Mouse (Mus musculus): ENCODE measurements around the gene Meis2.

Gene Meis2

DNA sequence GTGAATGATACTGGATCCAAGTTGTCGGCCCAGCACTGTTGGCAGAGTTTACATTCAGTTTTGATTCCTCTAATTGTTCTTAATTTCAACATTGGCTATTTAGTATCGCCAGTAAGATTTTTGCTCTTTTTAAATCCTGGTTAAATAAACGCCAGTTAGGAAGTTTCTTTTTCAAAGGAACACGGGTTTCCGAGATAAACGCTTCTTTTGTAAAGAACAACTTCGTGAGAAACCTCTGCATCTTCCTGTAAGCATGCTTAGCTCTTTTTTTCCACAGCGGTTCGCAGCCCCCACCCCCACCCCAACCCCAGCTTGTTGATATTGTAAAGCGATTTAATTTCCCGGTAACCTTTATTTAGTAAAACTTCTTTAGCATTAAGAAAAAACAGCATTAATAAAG, 2.8 kb upstream of the Meis2 start:
- DNase-seq (ENCODE audit: inconsistent ontology term), result no peak

DNA sequence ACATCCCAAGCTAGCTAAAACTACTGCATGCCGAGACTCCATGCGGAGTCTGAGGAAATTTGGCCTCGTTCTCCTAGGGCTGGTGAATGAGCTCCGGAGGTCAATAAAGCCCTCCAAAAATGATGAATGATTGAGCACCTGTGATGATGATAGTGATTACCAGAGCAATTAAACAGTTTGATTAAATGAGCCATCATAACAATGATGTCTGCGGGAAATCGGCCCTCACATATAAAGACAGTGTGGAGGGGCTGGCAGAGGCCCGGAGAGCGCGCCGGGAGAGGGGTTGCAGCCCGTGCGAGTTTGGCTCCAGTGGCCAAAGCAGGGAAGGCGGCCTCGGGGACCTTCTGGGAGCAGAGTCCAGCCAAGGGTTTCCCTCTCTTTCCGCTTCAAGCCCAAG, 2.1 kb upstream of the Meis2 start:
- DNase-seq (ENCODE audit: inconsistent ontology term), result no peak

DNA sequence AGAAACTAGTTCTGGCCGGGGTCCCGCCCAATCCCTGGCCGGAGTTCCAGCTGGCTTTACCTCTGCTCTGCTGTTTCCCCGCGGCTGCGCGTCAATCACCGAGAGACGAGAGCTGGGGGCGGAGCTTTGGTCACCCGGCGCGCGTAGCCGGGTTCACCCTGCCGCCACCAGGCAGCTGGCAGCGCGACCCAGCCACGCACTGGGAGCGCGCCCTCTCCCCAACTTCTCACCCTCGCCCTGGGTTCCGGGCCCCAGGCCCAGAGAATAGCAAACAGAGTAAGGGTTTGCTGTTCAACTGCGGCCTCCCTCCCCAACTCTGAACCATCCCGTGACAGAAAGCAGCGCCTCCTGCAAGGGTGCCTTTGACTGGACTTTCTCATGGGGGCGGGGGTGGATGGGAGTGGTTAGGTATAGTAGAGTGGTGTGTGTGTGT, 1.4 kb upstream of the Meis2 start:
- DNase-seq (ENCODE audit: inconsistent ontology term), result peak; percentile 89

DNA sequence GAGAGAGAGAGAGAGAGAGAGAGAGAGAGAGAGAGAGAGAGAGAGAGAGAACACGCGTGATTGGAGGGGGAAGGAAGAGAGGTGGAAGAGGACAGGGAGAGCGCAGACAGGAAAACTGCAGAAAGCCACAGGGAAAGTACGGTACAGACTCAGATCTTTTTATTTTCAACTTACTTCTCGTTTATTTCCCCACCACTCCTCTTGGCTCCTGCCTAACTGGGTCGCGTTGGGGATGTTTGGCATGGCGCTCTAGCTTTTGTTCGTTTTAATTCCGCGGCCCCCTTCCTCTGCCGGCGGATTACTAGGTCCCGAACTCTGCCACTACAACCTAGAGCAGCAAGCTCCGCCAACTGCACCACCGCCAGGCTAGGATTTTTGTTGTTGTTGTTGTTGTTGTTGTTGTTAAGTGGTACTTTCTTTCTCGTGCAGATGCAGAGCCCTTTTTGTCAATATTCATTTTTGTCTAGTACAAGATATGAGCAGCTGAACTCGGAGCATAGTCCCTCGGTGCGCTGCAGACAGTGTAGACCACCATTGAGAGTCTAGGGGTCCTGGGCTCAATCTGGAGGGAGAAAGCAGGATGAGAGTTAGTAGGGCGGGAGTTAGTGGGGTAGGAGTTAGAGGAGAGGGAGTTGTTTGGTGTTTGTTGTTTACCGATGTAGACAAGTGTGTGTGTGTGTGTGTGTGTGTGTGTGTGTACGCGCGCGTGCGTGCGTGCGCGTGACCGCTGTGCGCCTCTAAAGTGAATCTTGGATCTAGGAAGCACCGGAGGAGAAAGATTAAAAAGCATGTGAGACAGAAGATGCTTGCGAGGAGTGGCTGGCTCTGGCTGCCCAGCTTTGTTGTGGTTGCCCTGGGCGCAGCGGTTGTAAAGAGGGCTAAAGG, 660 bp upstream of the Meis2 start:
- no peak for DNase-seq (ENCODE audit: inconsistent ontology term)

DNA sequence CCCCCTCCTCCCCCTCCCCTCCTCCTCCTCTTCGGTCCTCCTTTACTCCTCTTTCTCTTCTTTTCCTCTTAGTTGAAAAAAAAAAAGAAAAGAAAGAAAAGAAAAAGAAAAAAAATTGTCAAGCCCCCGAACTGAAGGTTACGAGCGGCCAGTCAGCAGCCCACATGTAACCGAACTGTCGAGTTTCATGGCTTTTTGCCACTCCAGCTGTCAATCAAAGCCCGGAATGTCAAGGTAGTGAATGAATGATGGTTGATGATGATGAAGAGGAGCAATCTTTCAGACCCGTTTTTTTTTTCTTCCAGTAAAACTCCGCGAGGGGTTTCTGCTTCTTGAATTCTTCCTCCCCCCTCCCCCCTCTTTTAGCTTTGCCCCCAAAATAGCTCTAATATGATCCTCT, 582 bp downstream of the Meis2 start:
- DNase-seq (ENCODE audit: inconsistent ontology term), result no peak

DNA sequence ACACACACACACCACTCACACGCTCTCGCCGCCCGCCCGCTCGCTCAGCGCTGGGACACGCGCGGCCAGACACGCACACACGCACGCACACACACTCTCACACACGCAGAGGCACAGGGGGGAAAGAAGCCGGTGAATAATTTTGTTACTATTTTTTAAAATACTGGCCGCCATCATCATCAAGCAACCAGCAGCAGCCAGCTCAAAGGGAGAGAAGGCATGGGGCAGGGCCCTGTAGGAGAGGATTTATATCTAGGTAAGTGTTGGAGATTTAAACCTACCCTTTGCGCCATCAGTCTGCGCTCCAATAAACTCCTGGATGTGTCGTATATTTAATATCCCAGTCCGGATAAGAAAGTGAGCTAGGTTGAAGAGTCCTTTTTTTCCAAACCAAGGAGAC, 1.1 kb downstream of the Meis2 start:
- peak; percentile 70 for DNase-seq (ENCODE audit: inconsistent ontology term)

DNA sequence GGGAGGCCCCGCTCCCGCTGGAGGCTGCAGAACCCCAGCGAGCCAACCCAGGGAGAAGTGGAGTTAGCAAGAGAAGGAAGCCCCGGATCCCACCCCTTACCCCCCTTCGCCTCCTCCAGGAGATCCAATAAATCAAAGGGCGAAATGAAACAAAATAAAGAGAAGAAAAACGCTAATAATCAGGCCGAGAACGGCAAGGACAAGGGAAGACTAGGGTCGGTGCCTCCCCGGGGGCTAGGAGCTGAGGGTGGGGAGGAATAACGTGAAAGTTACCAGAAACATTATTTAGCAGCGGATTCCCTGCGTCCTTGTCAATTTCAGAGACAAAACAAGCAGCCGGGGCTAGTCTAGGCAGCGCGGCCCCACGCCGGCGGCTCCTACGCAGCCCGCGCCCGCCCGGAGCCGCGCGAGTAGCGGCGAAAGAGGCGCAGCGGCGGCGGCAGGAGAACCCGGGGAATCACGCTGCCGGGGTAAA, 1.8 kb downstream of the Meis2 start:
- peak; percentile 72 for DNase-seq (ENCODE audit: inconsistent ontology term)

DNA sequence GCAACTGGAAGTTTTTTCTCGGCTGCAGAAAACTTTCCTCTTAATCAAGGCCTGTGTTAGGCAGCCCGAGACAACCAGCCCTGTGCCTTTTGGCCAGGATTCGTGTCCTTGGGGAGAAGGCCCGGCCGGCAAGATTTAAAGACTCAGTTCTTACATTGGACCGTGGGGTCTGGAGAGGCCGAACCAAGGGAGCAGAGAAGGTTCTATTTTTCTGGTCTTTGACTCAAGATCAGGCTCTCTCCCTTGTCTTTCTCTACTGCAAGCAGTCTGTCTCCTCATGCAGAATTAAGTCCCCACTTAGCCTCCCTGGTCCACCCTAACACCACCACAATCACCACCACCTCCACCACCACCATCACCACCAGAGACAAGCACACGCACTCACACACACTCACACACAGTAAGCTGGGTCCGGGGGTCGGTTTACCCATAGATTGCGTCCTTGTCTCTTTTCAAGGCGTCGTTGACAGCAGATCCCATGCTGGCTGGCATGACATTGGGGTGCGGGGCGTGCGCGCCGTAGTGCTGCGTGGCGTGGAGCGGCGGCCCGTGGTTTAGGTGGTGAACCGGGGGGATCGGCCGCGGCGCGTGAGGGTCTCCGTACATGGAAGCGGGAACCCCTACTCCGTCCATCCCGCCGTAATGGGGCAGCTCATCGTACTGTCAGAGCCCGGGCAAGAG, 2.7 kb downstream of the Meis2 start:
- DNase-seq (ENCODE audit: inconsistent ontology term), result peak; percentile 52

DNA sequence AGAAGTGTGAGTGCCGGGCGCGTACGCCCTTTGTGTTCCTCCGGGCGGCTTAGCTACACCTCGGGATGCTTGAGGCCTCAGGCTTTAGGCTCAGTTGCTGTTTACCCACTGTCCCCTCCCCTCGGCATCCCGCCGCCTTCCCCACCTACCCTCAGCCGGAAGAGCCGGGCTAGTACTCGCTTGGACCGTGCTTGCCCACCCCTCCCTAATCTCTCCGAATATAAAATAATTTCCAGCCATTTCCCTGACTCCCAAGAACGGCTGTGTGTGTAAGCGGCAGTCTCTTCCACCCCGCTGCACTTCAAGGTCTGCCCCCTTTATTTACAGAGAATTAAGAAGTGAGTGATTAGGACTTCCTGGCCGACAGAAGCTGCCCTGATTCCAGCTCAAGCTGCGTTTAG, 3.4 kb downstream of the Meis2 start:
- DNase-seq (ENCODE audit: inconsistent ontology term), result peak; percentile 67

DNA sequence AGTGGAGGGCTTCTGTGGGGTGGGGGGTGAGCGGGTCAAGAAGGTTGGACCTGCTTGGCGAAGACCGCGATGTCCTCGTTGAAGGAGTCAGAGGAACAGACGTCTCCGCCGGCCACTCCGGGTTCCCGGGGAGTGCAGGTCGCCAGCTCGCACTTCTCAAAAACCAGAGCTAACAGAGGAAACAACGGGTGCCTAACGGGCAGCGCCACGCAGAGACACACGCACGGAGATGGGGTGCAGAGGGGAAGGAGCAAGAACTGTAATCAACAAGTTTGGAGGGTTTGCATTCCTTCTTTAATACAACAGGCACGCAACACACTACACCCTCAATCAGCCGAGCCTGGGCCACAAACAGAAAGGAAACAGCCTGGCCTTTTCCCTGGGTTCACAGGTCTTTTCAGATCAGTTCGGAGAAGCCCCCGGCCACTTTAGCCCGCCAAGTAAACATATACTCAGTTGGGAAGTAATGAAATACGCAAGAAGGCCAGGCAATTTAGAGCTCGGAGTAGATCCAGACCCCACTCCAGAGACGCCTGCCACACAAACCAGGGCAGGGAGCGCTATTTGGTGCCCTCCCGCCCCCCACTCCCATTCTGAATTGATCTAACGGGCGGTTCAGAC, 4.1 kb downstream of the Meis2 start:
- no peak for DNase-seq (ENCODE audit: inconsistent ontology term)

DNA sequence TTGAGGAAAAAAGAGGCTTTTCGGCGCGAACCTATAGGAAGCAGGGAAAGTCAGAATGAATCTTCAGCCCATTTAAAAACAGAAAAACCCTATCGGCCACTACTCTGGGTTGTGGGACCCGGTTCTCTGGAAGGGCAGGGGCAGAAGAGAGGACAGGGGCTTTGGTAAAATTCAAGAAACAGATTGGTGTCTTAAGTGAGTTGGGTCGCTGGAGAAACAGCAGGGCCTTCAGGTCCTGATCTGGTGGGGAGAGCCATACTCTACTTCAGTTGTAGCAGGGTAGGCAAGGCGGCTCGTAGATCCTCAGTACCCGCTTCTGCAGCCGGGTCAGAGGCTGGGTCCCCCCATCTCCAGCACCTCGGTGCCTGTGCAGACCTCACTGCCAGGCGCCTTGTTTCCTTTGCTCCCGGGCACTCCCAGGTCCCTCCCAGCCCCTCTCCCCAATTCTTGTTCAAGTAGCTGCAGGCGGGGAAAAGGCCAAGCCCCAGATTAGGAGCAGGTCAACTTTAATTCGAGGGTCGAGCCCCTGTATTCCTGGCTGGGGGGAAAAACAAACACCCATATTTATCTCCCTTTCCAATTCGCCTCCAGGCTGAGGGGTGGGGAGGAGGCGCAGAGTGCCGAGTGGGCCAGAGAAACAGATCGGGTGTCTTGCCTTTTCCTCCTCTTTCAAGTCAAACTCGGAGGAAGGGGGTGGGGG, 4.8 kb downstream of the Meis2 start:
- DNase-seq (ENCODE audit: inconsistent ontology term), result no peak

DNA sequence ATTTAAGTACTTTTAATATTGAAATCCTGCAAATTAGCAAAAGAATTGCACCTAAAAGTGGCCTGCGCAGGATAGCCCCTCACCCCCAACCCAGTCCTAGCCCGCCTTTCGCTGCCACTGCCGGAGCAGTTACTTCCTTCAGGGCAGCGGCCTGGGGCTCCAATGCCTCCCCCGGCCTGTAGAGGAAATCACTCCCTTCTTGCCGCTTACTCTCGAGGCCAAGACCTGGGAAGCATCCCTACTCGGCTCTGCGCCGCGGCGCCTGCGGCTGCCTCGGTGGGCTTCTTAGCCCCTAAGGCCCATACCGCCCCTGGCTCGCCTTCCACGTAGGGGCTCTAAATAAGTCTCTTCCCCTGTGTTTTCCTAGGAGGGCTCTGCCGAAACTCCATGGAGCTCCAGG, 5.4 kb downstream of the Meis2 start:
- DNase-seq (ENCODE audit: inconsistent ontology term), result no peak

DNA sequence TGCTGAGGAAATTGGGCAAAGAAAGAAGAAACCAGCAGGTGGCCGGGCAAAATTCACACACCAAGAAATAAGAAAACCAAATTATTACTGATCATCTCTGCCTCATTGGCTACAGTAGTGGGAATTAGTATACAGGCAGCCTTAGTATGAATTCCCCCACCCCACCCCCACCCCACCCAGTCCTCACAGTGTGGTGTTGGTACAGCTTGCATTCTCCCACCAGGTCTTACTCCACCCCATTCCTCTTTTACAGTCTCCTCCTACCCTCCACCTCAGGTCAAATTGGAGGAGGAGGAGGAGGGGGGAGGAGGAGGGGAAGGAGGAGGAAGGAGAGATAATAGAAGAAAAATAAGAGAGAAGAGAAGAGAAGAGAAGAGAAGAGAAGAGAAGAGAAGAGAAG, 6.0 kb downstream of the Meis2 start:
- no peak for DNase-seq (ENCODE audit: inconsistent ontology term)

DNA sequence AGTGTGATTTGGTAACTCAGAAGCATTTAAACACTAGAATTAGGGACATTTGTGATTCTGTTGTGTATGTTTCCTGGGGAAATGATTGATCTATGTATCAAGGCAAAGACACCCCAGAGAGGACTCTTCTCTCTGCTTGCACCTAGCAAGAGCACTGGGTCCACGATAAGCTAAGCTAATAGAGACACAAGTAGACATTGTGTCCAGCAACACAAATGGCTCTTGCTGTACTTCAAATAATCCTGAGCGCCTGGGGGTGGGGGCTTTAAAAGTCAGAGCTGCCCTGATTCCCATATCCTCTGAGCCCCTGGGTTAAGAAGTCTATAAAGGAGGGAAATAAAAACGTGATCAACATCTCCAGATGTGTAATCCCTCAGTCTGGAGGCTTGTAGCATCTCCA, 6.6 kb downstream of the Meis2 start:
- DNase-seq (ENCODE audit: inconsistent ontology term), result no peak

DNA sequence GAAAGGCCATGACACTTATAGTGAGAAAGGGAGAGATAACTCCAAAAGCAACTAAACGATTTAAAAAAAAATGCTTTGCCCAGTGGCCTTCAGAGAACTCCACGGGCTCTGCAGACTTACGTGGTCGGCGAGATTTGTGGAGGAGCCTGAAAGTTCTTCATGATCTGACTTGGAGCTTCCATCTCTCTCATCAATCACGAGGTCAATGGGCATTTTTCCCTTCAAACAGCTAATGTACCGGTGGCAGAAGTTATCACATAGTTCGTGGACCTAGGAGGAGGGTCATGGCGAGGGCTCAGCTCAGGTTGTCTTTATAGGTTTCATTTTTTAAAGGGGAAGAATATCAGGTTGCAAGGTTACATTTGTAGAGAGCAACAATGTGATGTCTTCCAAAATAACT, 7.1 kb downstream of the Meis2 start:
- no peak for DNase-seq (ENCODE audit: inconsistent ontology term)

DNA sequence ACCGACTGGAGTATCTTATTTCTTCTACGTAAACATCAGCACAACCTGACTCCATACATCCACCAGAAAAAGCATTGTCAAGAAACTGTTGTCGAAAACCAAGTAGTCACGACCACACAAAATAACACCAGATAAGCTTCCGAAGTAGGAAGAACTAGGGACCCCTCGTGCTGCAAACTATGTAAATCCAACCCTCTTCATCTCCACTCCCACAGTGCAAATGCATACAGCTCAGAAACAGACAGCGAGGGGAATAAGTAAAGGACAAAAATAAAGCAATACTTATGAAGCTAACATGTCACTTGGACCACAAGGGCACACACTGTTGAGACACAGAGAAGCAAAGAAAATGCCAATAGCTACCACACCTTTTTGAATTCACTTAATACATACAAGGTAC, 8.8 kb downstream of the Meis2 start:
- DNase-seq (ENCODE audit: inconsistent ontology term), result no peak

DNA sequence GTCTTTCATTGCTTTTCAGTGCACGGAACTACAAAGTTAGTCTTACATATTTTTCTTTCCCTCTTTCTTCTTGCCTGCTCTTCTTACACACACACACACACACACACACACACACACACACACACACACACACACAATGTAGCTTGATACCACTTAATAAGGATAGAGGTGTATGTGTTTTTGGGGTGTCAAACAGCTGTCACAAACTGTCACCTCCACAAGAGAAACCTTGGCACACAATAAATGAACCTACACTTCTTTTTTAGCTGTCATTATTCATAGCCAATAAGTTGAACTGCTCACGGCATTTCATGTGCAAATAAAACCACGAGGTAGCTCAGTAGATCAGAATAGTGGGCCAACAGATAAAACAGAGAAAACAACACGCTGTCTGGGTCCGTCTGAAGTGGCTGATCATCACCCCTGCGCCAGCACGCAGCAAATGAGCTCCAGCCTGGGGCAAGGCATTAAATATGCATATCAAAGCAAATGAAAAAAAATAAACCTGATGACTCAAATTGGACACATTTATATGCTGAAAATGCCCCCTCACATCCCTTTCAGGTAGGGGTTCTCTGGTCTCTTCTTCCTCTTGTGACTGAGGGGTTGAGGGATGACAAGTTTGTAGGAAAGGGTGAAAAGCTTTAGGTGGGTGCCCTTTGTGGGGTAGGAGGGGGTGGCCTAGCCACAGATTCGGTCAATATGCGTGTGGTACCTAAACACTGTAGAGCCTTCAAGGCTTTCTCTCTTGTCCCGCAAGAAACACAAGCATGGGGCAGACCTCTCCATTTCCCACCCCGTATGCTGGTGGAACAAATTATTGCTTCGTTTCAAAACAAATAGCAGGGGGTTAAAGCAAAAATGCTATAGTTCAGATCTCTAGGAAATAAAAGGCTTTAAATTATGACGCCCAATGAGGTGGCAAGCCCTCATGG, 9.7 kb downstream of the Meis2 start:
- no peak for DNase-seq (ENCODE audit: inconsistent ontology term)

DNA sequence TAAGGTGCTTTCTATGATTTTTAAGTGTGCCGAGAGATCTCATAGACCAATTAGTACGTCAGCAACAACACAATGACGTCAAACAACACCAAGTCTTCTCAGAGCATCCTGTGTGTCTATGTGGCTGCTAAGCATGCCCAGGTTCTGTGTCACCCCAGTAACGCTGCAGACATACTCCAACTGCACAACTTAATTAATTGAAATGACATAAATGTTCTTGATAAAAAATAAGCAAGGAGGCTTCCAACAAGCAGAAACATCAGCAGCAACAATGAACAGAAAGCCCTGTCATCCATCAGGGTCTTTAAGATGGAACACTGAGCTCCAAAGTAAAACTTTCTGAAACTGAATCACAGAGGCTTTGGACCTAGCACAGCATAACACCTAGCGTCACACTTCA, 11.7 kb downstream of the Meis2 start:
- no peak for DNase-seq (ENCODE audit: inconsistent ontology term)

DNA sequence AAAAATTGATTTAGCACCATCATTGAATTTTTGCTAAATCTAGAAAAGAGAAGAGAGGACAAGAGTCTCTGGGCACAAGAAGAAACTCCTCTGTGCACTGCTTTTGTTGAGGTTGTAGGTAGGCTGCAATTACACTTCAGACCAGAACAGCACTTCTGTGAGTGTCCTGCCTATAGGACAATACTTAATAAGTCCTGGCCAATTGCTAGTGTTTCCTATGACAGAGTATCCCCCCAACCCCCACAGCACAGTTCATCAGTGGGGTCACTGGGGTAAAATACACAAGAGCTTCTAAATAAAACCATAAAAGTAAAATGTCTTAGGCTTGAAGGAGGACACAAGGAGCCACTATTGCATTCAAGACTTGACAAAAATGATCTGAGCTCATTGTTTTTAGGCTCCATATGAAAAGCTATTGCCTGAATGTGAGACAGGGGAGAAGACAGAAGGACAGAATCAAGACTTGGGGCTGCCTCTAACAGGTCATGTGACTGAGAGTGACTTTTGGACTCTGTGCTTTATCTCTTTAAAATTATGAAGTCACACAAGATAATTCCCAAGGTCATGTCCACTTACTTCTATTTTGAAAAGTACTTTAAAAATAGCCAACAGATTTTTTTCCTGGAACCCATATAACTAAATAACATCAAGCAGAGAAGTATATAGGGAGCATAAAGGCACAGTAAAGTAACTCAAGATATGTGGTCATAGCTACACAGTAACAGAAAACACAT, 12.8 kb downstream of the Meis2 start:
- DNase-seq (ENCODE audit: inconsistent ontology term), result no peak

DNA sequence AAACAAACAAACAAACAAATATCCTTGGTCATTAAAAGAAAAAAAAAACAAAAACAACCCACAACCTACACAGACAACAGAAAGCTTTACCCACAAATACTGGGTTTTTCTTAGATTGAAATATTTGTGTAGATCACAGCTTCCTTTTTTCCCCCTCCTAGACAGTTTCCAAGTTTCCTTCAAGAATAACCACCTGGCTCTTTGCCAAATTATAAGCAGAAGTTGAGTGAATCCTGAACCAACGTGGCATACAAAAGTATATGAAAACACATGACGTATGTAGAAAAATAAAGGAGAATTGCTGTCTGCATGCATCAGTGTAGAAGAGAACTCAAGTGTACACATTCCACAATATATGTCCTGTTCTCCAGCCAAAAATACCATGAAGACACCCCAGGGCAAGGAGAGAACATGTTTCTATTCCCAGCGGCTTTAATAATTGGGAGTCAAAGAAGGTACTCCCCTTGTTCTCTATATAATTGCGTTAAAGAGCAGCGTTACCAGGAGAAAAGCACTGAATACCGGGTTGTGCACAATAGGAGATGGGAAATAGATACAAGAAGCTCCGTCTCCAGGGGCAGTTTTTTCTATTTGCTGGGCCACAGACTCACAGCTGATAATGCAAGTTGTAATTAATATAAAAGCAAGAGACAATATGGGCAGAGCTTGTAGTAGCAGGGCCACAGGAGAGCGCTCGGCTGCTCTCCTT, 13.6 kb downstream of the Meis2 start:
- DNase-seq (ENCODE audit: inconsistent ontology term), result no peak
